Mouse (Mus musculus): ENCODE measurements at regions not wholly inside any gene's neighbourhood (a gene's known extent, or its start where the extent isn't known, plus 50 kb on each side); places are given as distances from the start of the nearest gene placed in this dataset.

DNA sequence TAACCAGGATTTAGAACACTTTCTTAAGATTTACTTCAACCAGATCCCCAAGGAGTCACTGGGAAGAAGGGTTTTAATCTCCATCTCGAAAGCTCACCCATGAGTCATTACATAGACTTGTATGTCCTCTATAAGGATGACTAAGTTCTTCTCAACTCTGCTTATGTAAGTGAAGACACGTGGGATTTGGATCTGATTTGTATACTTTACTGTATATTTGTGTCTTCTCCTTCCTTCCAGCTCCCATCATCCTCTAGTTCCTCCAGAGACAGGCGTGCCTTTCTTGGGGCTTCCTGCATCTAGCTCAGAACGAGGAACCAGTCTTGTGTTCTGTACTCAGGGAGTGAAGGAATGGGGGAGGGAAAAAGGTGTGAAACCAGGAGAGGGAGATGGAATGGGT is 127.5 kb upstream of the Rnaseh2b start:
- no peak for TF ChIP-seq CTCF (IDR thresholded peaks at IDR 0.05; ENCODE audit: extremely low read depth, insufficient read length, insufficient replicate concordance, low read depth, low read length)
- no peak for TF ChIP-seq POLR2A (IDR thresholded peaks at IDR 0.05; ENCODE audit: low read depth, low read length)

Measured in small intestine, adult 2 months (tissue).